Mouse (Mus musculus): Measurements from ENCODE around the gene Slc17a1. TPM values are rescaled to one million over a fixed set of nuclear protein-coding genes. Genes with fewer than 3 reads are reported as not detected.

Slc17a1 gene
- polyA plus RNA-seq (2015; fragmentation: Nextera tagmentation; extraction: Ambion mirVana): not detected in 2 replicates

DNA sequence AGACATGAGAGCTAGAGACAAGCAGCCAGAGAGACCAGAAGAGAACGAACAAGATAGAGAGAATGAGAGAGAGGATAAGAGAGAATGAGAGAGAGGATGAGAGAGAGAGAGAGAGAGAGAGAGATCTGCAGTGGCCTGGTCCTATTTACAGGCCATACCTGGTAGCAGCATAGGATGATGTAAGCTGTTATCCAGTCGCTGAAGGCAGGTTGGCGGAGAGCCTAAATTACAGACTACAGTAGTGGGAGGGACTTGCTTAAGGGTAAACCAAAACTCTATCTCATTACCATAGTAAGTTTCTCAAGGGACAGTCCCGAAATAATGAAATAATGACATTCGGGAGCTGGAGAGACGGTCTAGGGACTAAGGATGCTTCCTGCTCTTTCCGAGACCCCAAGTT lies at the start of gene Slc17a1:
TSS of gene Slc17a1 (plus strand) at position 346 of the 400 bp plus-strand sequence.
- no peak for DNase-seq (ENCODE audit: low spot score)

GRCm38 (mm10) chr13:23820179-23820940 lies 47.2 kb upstream of the Slc17a1 start:
- WGBS: 59% methylated on average over 4 of the region's 4 CpGs
- DNase-seq (ENCODE audit: low spot score): no peak
- TF ChIP-seq EP300 (IDR thresholded peaks at IDR 0.05) (no peak), CTCF (IDR thresholded peaks at IDR 0.05) (no peak)

More for the DNA sequence above, at the start of gene Slc17a1:
- Histone ChIP-seq H3K27ac (ENCODE audit: low read length) (no peak within 1 kb of the TSS), H3K4me2 (replicated peaks; ENCODE audit: low read depth, low read length) (no peak within 1 kb of the TSS), H3K9ac (replicated peaks; ENCODE audit: low read depth) (no peak within 1 kb of the TSS), H3K4me3 (ENCODE audit: low read depth, low read length) (no peak within 1 kb of the TSS), H3K4me1 (ENCODE audit: insufficient read depth, low read depth, low read length) (peaks cover 5% of the 10 kb centered on the region; the same call in 1 of the 2 replicates), H3K9me3 (ENCODE audit: low read length) (no peaks in the 10 kb centered on the region), H3K36me3 (ENCODE audit: insufficient read depth, low read length) (no peaks in the 10 kb centered on the region), H3K27me3 (replicated peaks; ENCODE audit: insufficient read depth, low read length) (no peaks in the 10 kb centered on the region)
- 78% methylated on average over 7 of the region's 7 CpGs for WGBS
- no peak for ATAC-seq
- no peak for TF ChIP-seq EP300 (IDR thresholded peaks at IDR 0.05)
- TF ChIP-seq CTCF (IDR thresholded peaks at IDR 0.05): no peak

DNA sequence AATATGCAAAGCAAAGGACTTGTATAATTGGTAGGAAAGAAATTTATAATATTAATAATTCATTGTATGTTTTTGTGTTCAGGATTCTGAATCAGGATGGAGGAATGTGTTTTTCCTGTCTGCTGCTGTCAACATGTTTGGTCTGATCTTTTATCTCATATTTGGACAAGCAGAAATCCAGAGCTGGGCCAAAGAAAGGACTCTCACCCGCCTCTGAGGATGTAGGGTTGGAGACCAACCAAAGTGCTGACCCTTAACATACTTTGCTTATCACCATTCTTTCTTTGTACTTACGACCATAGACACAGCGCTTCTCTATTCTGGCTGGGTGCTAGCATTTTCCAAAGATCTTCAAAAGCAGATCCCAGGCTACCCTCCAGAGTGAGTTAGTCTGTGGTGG lies 45.3 kb upstream of the Slc17a1 start:
- no peak overlapping the region for H3K4me2 ChIP-seq (replicated peaks; ENCODE audit: low read depth, low read length)
- no peaks in the 10 kb centered on the region for H3K27me3 ChIP-seq (replicated peaks; ENCODE audit: insufficient read depth, low read length)
- no peak for DNase-seq (ENCODE audit: low spot score)
- no peak for ATAC-seq
- H3K9ac ChIP-seq (replicated peaks; ENCODE audit: low read depth): no peak overlapping the region
- H3K9me3 ChIP-seq (ENCODE audit: low read length): no peaks in the 10 kb centered on the region
- no peaks in the 10 kb centered on the region for H3K4me1 ChIP-seq (ENCODE audit: insufficient read depth, low read depth, low read length)
- 41% methylated on average over 3 of the region's 3 CpGs for WGBS
- no peak overlapping the region for H3K4me3 ChIP-seq (ENCODE audit: low read depth, low read length)
- H3K36me3 ChIP-seq (ENCODE audit: insufficient read depth, low read length): no peaks in the 10 kb centered on the region
- no peak overlapping the region for H3K27ac ChIP-seq (ENCODE audit: low read length)
- no peak for TF ChIP-seq EP300 (IDR thresholded peaks at IDR 0.05)
- no peak for TF ChIP-seq CTCF (IDR thresholded peaks at IDR 0.05)

More at GRCm38 (mm10) chr13:23820179-23820940, 47.2 kb upstream of the Slc17a1 start:
- Histone ChIP-seq H3K27ac (ENCODE audit: low read length) (no peak overlapping the region), H3K4me3 (ENCODE audit: low read depth, low read length) (no peak overlapping the region), H3K9me3 (ENCODE audit: low read length) (no peaks in the 10 kb centered on the region), H3K36me3 (ENCODE audit: insufficient read depth, low read length) (no peaks in the 10 kb centered on the region), H3K9ac (replicated peaks; ENCODE audit: low read depth) (no peak overlapping the region), H3K4me2 (replicated peaks; ENCODE audit: low read depth, low read length) (no peak overlapping the region), H3K4me1 (ENCODE audit: insufficient read depth, low read depth, low read length) (no peaks in the 10 kb centered on the region), H3K27me3 (replicated peaks; ENCODE audit: insufficient read depth, low read length) (no peaks in the 10 kb centered on the region)
- no peak for ATAC-seq

GRCm38 (mm10) chr13:23826606-23827005 lies 40.9 kb upstream of the Slc17a1 start:
- Histone ChIP-seq H3K4me3 (ENCODE audit: low read depth, low read length) (no peak overlapping the region), H3K36me3 (ENCODE audit: insufficient read depth, low read length) (no peaks in the 10 kb centered on the region), H3K27me3 (replicated peaks; ENCODE audit: insufficient read depth, low read length) (no peaks in the 10 kb centered on the region), H3K4me1 (ENCODE audit: insufficient read depth, low read depth, low read length) (no peaks in the 10 kb centered on the region), H3K27ac (ENCODE audit: low read length) (no peak overlapping the region), H3K9ac (replicated peaks; ENCODE audit: low read depth) (no peak overlapping the region), H3K4me2 (replicated peaks; ENCODE audit: low read depth, low read length) (no peak overlapping the region), H3K9me3 (ENCODE audit: low read length) (no peaks in the 10 kb centered on the region)
- WGBS: 53% methylated on average over 3 of the region's 3 CpGs
- ATAC-seq (no peak), DNase-seq (ENCODE audit: low spot score) (peak; percentile 6)
- TF ChIP-seq CTCF (IDR thresholded peaks at IDR 0.05) (no peak), EP300 (IDR thresholded peaks at IDR 0.05) (no peak)

DNA sequence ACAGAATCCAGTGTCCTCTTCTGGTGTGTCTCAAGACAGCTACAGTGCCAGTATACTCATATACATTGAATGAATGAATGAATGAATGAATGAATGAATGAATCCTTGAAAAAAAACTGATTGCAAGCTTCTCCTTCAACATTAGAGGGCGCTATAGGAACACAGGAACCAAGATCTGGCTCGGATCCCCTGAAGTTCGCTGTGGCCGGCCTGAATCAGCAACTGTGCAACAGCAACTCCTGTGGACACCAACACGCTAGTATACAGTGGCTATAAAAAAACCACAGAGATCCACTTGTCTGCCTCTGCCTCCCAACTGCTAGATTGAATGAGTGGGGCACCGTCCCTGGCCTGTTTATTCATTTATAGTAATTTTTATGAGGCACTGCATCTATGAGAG lies 34.5 kb upstream of the Slc17a1 start:
- Histone ChIP-seq H3K4me2 (replicated peaks; ENCODE audit: low read depth, low read length) (no peak overlapping the region), H3K9ac (replicated peaks; ENCODE audit: low read depth) (no peak overlapping the region), H3K36me3 (ENCODE audit: insufficient read depth, low read length) (no peaks in the 10 kb centered on the region), H3K4me3 (ENCODE audit: low read depth, low read length) (no peak overlapping the region), H3K27ac (ENCODE audit: low read length) (no peak overlapping the region), H3K9me3 (ENCODE audit: low read length) (no peaks in the 10 kb centered on the region), H3K4me1 (ENCODE audit: insufficient read depth, low read depth, low read length) (no peaks in the 10 kb centered on the region), H3K27me3 (replicated peaks; ENCODE audit: insufficient read depth, low read length) (no peaks in the 10 kb centered on the region)
- no peak for ATAC-seq
- 12% methylated on average over 6 of the region's 6 CpGs for WGBS
- TF ChIP-seq CTCF (IDR thresholded peaks at IDR 0.05) (peak; percentile 77), EP300 (IDR thresholded peaks at IDR 0.05) (no peak)
- peak; percentile 75 for DNase-seq (ENCODE audit: low spot score)

- DNase-seq (ENCODE audit: low spot score): no peak
- H3K4me2 ChIP-seq (replicated peaks; ENCODE audit: low read depth, low read length): no peak overlapping the region
- no peak overlapping the region for H3K27ac ChIP-seq (ENCODE audit: low read length)
- H3K4me3 ChIP-seq (ENCODE audit: low read depth, low read length): no peak overlapping the region
- H3K36me3 ChIP-seq (ENCODE audit: insufficient read depth, low read length): no peaks in the 10 kb centered on the region
- H3K9ac ChIP-seq (replicated peaks; ENCODE audit: low read depth): no peak overlapping the region
- no peaks in the 10 kb centered on the region for H3K9me3 ChIP-seq (ENCODE audit: low read length)
- no peak for ATAC-seq
- 91% methylated on average over 5 of the region's 5 CpGs for WGBS
- H3K4me1 ChIP-seq (ENCODE audit: insufficient read depth, low read depth, low read length): no peaks in the 10 kb centered on the region
- no peaks in the 10 kb centered on the region for H3K27me3 ChIP-seq (replicated peaks; ENCODE audit: insufficient read depth, low read length)
- no peak for TF ChIP-seq EP300 (IDR thresholded peaks at IDR 0.05)
- TF ChIP-seq CTCF (IDR thresholded peaks at IDR 0.05): no peak
Observed at GRCm38 (mm10) chr13:23834836-23835235, 32.7 kb upstream of the Slc17a1 start.
